ENCODE assay signal across 14 mouse cellular contexts in genomic region chr7:127672776-127673175, GRCm38 (mm10). TPM values are rescaled to one million over a fixed set of nuclear protein-coding genes. Genes with fewer than 3 reads are reported as not detected.
"Had no signal": no experiment of that assay in that cellular context is flagged by ENCODE, and none has a peak within 500 bp of the region (broad histone marks: within the 10 kb centered on the region; RNA-seq: fewer than 3 reads in every experiment).

No protein-coding gene starts in this region.

- H3K4me1 ChIP-seq: limb, embryonic 12.5 days had no signal

- H3K9ac ChIP-seq: limb, embryonic 12.5 days; liver, embryonic 14.5 days; neural tube, embryonic 15.5 days had no signal

- H3K4me2 ChIP-seq: limb, embryonic 12.5 days; neural tube, embryonic 15.5 days had no signal

- H3K4me3 ChIP-seq: layer of hippocampus, adult 2 months; limb, embryonic 12.5 days; midbrain, embryonic 10.5 days; myocyte; neural tube, embryonic 15.5 days had no signal

- DNase-seq: kidney, postnatal 4 days; lung, postnatal 36 days; midbrain, embryonic 14.5 days; right cerebral cortex, adult 18-20 months; right cerebral cortex, postnatal 25 days; thymus, postnatal 4 days had no signal

- H3K27ac ChIP-seq: layer of hippocampus, adult 2 months; limb, embryonic 12.5 days; liver, embryonic 14.5 days; midbrain, embryonic 10.5 days; neural tube, embryonic 15.5 days; stomach, postnatal 0 days had no signal

- H3K27me3 ChIP-seq: limb, embryonic 12.5 days; neural tube, embryonic 15.5 days had no signal

- H3K9me3 ChIP-seq: midbrain, embryonic 10.5 days; neural tube, embryonic 15.5 days had no signal

RNA-seq across cellular contexts. Expression of gene Ctf2, which starts 59.2 kb away (rescaled TPM):
- polyA plus RNA-seq: neural tube, embryonic 11.5 days had no signal
